Mouse (Mus musculus) liver, embryonic 14.5 days (tissue): ENCODE data around the gene Tpst1.

Experiments
- CTCF ChIP-seq: IDR thresholded peaks from 2 replicates; pipeline ENCODE4 v1.5.1; 2016; ENCODE audit warnings: antibody characterized with exemption, low read depth, control low read depth
- EP300 ChIP-seq: IDR thresholded peaks from 2 replicates; pipeline ENCODE4 v1.6.1; 2016; ENCODE audit warnings: antibody characterized with exemption, low read depth

- TF ChIP-seq CTCF (no peak), EP300 (no peak)
Observed at GRCm38 (mm10) chr5:130128686-130129523, 55.8 kb downstream of the Tpst1 start.
